Mouse (Mus musculus): ENCODE measurements at regions not wholly inside any gene's neighbourhood (a gene's known extent, or its start where the extent isn't known, plus 50 kb on each side); places are given as distances from the start of the nearest gene placed in this dataset.

DNA sequence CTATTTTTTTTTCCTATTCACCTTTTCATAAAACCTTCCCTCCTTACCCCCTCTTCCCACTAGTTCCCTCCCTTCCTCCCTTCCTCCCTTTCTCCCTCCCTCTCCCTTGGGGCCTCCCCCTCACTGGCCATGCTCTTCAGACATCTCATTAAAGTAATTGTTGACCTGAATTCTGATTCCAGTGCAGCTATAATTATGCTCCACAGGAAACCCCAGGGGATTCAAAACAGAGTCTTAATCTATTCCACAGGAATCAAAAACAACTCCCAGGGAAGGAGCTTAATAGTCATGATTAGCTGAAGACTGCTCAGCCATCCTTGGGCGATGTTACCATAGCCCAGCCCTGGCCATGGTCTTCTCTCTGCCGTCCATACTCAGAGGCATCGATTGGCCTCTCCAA, 123.7 kb upstream of the Mocs1 start:
- Histone ChIP-seq H3K9ac (ENCODE audit: low read depth, poor library complexity, severe bottlenecking) (no peak overlapping the region), H3K4me3 (ENCODE audit: low read depth, low read length) (no peak overlapping the region), H3K36me3 (ENCODE audit: control insufficient read depth, insufficient read depth, low read length, poor library complexity, severe bottlenecking) (no peaks in the 10 kb centered on the region), H3K4me1 (ENCODE audit: control insufficient read depth, insufficient read depth, low read length) (no peaks in the 10 kb centered on the region), H3K27ac (ENCODE audit: insufficient read depth, low read length) (no peak overlapping the region), H3K9me3 (replicated peaks; ENCODE audit: control insufficient read depth, insufficient read depth, low read length, poor library complexity, severe bottlenecking) (no peaks in the 10 kb centered on the region), H3K27me3 (ENCODE audit: control insufficient read depth, insufficient read depth, low read length, poor library complexity, severe bottlenecking) (no peaks in the 10 kb centered on the region)
- no peak for TF ChIP-seq POLR2A (IDR thresholded peaks at IDR 0.05; ENCODE audit: insufficient read depth, low read length)
- TF ChIP-seq CTCF (IDR thresholded peaks at IDR 0.05; ENCODE audit: low read depth, low read length) = no peak
- no peak for TF ChIP-seq EP300 (IDR thresholded peaks at IDR 0.05; ENCODE audit: insufficient read depth, low read depth, low read length)

DNA sequence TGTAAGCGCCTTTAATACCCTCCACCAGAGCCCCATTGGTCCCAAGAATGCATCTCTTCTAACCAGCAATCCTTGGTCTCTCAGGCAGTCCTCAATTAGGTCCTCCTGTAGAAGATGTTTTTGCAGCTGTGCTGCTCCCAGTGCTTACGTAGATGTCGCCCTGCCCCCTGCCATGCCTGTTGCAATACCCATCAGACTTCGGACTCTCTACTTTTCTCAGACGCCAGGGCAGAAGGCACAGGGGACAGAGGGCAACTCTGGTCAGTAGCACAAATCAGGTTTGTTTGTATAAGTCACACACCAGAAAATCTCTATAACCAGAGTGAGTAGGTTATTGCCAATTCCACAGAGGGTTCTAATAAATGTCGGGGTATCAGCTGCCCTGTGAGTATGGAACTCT, 123.0 kb upstream of the Mocs1 start:
- Histone ChIP-seq H3K9ac (ENCODE audit: low read depth, poor library complexity, severe bottlenecking) (no peak overlapping the region), H3K36me3 (ENCODE audit: control insufficient read depth, insufficient read depth, low read length, poor library complexity, severe bottlenecking) (no peaks in the 10 kb centered on the region), H3K27me3 (ENCODE audit: control insufficient read depth, insufficient read depth, low read length, poor library complexity, severe bottlenecking) (no peaks in the 10 kb centered on the region), H3K4me3 (ENCODE audit: low read depth, low read length) (no peak overlapping the region), H3K27ac (ENCODE audit: insufficient read depth, low read length) (no peak overlapping the region), H3K9me3 (replicated peaks; ENCODE audit: control insufficient read depth, insufficient read depth, low read length, poor library complexity, severe bottlenecking) (no peaks in the 10 kb centered on the region), H3K4me1 (ENCODE audit: control insufficient read depth, insufficient read depth, low read length) (no peaks in the 10 kb centered on the region)
- no peak for TF ChIP-seq EP300 (IDR thresholded peaks at IDR 0.05; ENCODE audit: insufficient read depth, low read depth, low read length)
- TF ChIP-seq CTCF (IDR thresholded peaks at IDR 0.05; ENCODE audit: low read depth, low read length) = no peak
- TF ChIP-seq POLR2A (IDR thresholded peaks at IDR 0.05; ENCODE audit: insufficient read depth, low read length) = no peak

DNA sequence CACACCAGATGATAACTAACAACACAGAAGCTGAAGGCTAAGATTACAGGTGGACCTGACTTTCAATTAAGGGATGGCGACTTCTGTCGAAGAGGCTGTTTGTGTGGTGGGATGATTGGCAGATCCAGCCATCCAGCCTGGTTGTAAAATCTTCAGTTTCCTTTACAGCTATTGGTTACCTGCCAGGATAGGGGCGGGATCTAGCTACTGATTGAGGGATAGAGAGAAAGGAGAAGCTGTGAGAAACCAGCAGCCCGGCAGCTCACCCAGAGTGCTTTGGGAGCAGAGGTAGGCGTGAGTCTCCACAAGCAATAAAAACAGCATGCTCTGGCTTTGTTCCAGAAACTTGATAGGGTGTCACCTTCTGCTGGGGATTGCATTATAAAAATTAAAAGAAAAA, 119.1 kb upstream of the Mocs1 start:
- Histone ChIP-seq H3K4me1 (ENCODE audit: control insufficient read depth, insufficient read depth, low read length) (no peaks in the 10 kb centered on the region), H3K4me3 (ENCODE audit: low read depth, low read length) (no peak overlapping the region), H3K36me3 (ENCODE audit: control insufficient read depth, insufficient read depth, low read length, poor library complexity, severe bottlenecking) (no peaks in the 10 kb centered on the region)

DNA sequence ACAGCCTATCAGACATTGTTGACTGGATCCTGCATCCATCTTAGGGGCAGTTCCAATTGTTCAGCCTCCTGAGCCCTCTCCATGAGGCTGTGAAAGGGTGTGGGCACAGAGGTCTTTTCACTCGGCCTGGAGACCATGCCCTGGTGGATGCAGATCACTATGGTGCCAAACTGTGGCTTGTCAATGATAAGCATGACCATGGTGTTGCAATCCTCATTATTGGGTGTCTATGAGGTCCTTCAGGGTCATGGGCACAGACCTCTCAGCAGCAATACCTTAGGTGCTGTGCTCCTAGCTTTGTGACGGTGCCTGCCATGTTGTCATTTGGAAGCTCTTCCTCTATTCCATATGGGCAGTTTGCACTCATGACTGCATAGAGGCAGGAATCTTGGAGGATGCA, 114.0 kb upstream of the Mocs1 start:
- no peaks in the 10 kb centered on the region for H3K9me3 ChIP-seq (replicated peaks; ENCODE audit: control insufficient read depth, insufficient read depth, low read length, poor library complexity, severe bottlenecking)
- H3K36me3 ChIP-seq (ENCODE audit: control insufficient read depth, insufficient read depth, low read length, poor library complexity, severe bottlenecking) = no peaks in the 10 kb centered on the region
- no peak overlapping the region for H3K27ac ChIP-seq (ENCODE audit: insufficient read depth, low read length)
- no peak overlapping the region for H3K4me3 ChIP-seq (ENCODE audit: low read depth, low read length)
- TF ChIP-seq POLR2A (IDR thresholded peaks at IDR 0.05; ENCODE audit: insufficient read depth, low read length) (no peak), CTCF (IDR thresholded peaks at IDR 0.05; ENCODE audit: low read depth, low read length) (no peak), EP300 (IDR thresholded peaks at IDR 0.05; ENCODE audit: insufficient read depth, low read depth, low read length) (no peak)
- no peaks in the 10 kb centered on the region for H3K27me3 ChIP-seq (ENCODE audit: control insufficient read depth, insufficient read depth, low read length, poor library complexity, severe bottlenecking)
- H3K4me1 ChIP-seq (ENCODE audit: control insufficient read depth, insufficient read depth, low read length) = no peaks in the 10 kb centered on the region
- H3K9ac ChIP-seq (ENCODE audit: low read depth, poor library complexity, severe bottlenecking) = no peak overlapping the region

More for the DNA sequence above, 119.1 kb upstream of the Mocs1 start:
- Histone ChIP-seq H3K9me3 (replicated peaks; ENCODE audit: control insufficient read depth, insufficient read depth, low read length, poor library complexity, severe bottlenecking) (no peaks in the 10 kb centered on the region), H3K27ac (ENCODE audit: insufficient read depth, low read length) (no peak overlapping the region), H3K27me3 (ENCODE audit: control insufficient read depth, insufficient read depth, low read length, poor library complexity, severe bottlenecking) (no peaks in the 10 kb centered on the region), H3K9ac (ENCODE audit: low read depth, poor library complexity, severe bottlenecking) (no peak overlapping the region)
- TF ChIP-seq EP300 (IDR thresholded peaks at IDR 0.05; ENCODE audit: insufficient read depth, low read depth, low read length) (no peak), POLR2A (IDR thresholded peaks at IDR 0.05; ENCODE audit: insufficient read depth, low read length) (no peak), CTCF (IDR thresholded peaks at IDR 0.05; ENCODE audit: low read depth, low read length) (no peak)

DNA sequence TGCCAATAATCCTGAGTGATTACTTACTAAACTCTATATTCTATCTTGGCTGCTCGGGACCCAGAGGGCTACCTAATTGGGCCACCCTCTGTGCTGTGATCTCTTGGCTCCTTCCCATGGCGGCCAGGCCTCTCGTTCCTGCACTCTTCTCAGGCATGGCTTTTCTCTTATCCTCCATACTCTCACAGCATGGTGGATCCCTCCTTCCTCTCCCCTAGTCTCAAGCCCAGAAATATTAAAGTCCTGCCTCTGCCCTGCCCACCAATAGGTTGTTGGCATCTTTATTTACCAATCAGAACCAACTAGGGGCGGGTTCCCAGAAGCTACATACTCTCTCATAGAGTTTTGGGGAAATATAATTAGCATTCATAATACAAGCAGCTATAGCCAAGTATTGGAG, 100.6 kb upstream of the Mocs1 start:
- Histone ChIP-seq H3K36me3 (ENCODE audit: control insufficient read depth, insufficient read depth, low read length, poor library complexity, severe bottlenecking) (no peaks in the 10 kb centered on the region), H3K4me1 (ENCODE audit: control insufficient read depth, insufficient read depth, low read length) (no peaks in the 10 kb centered on the region), H3K4me3 (ENCODE audit: low read depth, low read length) (no peak overlapping the region), H3K9ac (ENCODE audit: low read depth, poor library complexity, severe bottlenecking) (no peak overlapping the region), H3K9me3 (replicated peaks; ENCODE audit: control insufficient read depth, insufficient read depth, low read length, poor library complexity, severe bottlenecking) (no peaks in the 10 kb centered on the region), H3K27me3 (ENCODE audit: control insufficient read depth, insufficient read depth, low read length, poor library complexity, severe bottlenecking) (no peaks in the 10 kb centered on the region; the same call in 1 of the 2 replicates), H3K27ac (ENCODE audit: insufficient read depth, low read length) (no peak overlapping the region)
- no peak for TF ChIP-seq CTCF (IDR thresholded peaks at IDR 0.05; ENCODE audit: low read depth, low read length)
- TF ChIP-seq EP300 (IDR thresholded peaks at IDR 0.05; ENCODE audit: insufficient read depth, low read depth, low read length) = no peak
- TF ChIP-seq POLR2A (IDR thresholded peaks at IDR 0.05; ENCODE audit: insufficient read depth, low read length) = no peak

DNA sequence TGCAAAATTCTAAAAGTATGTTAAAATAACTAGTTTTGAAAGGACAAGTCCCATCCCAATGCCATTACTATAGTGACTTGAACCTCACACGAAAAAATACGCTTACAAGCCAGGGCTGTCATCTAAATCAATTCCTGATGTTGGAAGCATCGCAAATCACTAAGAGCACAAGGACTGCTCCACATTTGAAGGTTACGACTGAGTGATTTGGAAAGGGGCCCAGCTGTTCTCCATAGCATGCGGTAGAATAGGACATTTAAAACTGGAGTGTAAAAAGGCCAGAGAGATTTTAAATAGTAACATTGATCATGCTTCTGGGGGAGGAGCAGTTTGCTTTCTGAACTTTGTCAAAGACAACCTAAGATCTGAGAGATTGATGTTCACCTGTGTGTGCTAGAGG, 92.8 kb upstream of the Mocs1 start:
- H3K4me1 ChIP-seq (ENCODE audit: control insufficient read depth, insufficient read depth, low read length) = no peaks in the 10 kb centered on the region
- no peak overlapping the region for H3K9ac ChIP-seq (ENCODE audit: low read depth, poor library complexity, severe bottlenecking)
- no peaks in the 10 kb centered on the region for H3K9me3 ChIP-seq (replicated peaks; ENCODE audit: control insufficient read depth, insufficient read depth, low read length, poor library complexity, severe bottlenecking)
- H3K36me3 ChIP-seq (ENCODE audit: control insufficient read depth, insufficient read depth, low read length, poor library complexity, severe bottlenecking) = no peaks in the 10 kb centered on the region
- H3K27me3 ChIP-seq (ENCODE audit: control insufficient read depth, insufficient read depth, low read length, poor library complexity, severe bottlenecking) = no peaks in the 10 kb centered on the region; the same call in 1 of the 2 replicates
- no peak for TF ChIP-seq POLR2A (IDR thresholded peaks at IDR 0.05; ENCODE audit: insufficient read depth, low read length)
- TF ChIP-seq EP300 (IDR thresholded peaks at IDR 0.05; ENCODE audit: insufficient read depth, low read depth, low read length) = no peak
- no peak for TF ChIP-seq CTCF (IDR thresholded peaks at IDR 0.05; ENCODE audit: low read depth, low read length)
- no peak overlapping the region for H3K4me3 ChIP-seq (ENCODE audit: low read depth, low read length)
- H3K27ac ChIP-seq (ENCODE audit: insufficient read depth, low read length) = no peak overlapping the region
